Mouse (Mus musculus) MEL (cell line): ENCODE measurements around the gene Eef1b2.

Source experiments
- BHLHE40 ChIP-seq: IDR thresholded peaks from 2 replicates; pipeline ENCODE4 v1.6.1; 2012; ENCODE audit warnings: low read depth, mild to moderate bottlenecking, inconsistent platforms, low read length, improper control_type of control experiment, borderline replicate concordance
- CTCF ChIP-seq, 3 experiments: IDR thresholded peaks in 2 of 3; conservative IDR thresholded peaks in 1 of 3; 2 replicates each; pipeline ENCODE4 v1.5.1; 2011 to 2012; ENCODE audit warnings: low read length in 3 of 3, low read depth in 2 of 3, mild to moderate bottlenecking in 2 of 3, improper control_type of control experiment in 1 of 3, inconsistent platforms in 1 of 3, mixed read lengths in 1 of 3, moderate library complexity in 1 of 3; ENCODE audit not compliant: control insufficient read depth in 1 of 3, insufficient read depth in 1 of 3, poor library complexity in 1 of 3, severe bottlenecking in 1 of 3
- EP300 ChIP-seq, 2 experiments: IDR thresholded peaks; 2 replicates each; pipeline ENCODE4 v1.6.1; 2011; ENCODE audit warnings: improper control_type of control experiment in 2 of 2, low read length in 2 of 2, low read depth in 1 of 2, mild to moderate bottlenecking in 1 of 2
- JUND ChIP-seq: IDR thresholded peaks from 2 replicates; pipeline ENCODE4 v1.6.1; 2011; ENCODE audit warnings: low read depth, mild to moderate bottlenecking, improper control_type of control experiment, low read length
- MAFK ChIP-seq: IDR thresholded peaks from 2 replicates; pipeline ENCODE4 v1.6.1; 2011; ENCODE audit warnings: low read depth, mild to moderate bottlenecking, low read length, improper control_type of control experiment, borderline replicate concordance
- MAX ChIP-seq: IDR thresholded peaks from 2 replicates; pipeline ENCODE4 v1.6.1; 2011; ENCODE audit warnings: low read length, improper control_type of control experiment
- NRF1 ChIP-seq: IDR thresholded peaks from 2 replicates; pipeline ENCODE4 v1.6.1; 2014; ENCODE audit warnings: low read depth, mild to moderate bottlenecking, inconsistent platforms, low read length, improper control_type of control experiment, moderate library complexity; ENCODE audit not compliant: poor library complexity, insufficient read depth, severe bottlenecking
- POLR2A ChIP-seq, 2 experiments: IDR thresholded peaks; 2 replicates each; pipeline ENCODE4 v1.6.1; 2011 to 2012; ENCODE audit warnings: low read length in 2 of 2, mild to moderate bottlenecking in 2 of 2, control low read depth in 1 of 2, improper control_type of control experiment in 1 of 2, low read depth in 1 of 2, moderate library complexity in 1 of 2; ENCODE audit not compliant: control insufficient read depth in 1 of 2, insufficient read depth in 1 of 2, poor library complexity in 1 of 2
- UBTF ChIP-seq: IDR thresholded peaks from 2 replicates; pipeline ENCODE4 v1.6.1; 2012; ENCODE audit warnings: low read depth, mild to moderate bottlenecking, inconsistent platforms, low read length, improper control_type of control experiment, moderate library complexity, borderline replicate concordance; ENCODE audit not compliant: insufficient read depth
- USF2 ChIP-seq, 2 experiments: IDR thresholded peaks; 2 replicates each; pipeline ENCODE4 v1.6.1; 2011 to 2012; ENCODE audit warnings: improper control_type of control experiment in 2 of 2, low read length in 2 of 2, borderline replicate concordance in 1 of 2, inconsistent platforms in 1 of 2, low read depth in 1 of 2, mild to moderate bottlenecking in 1 of 2; ENCODE audit not compliant: insufficient read depth in 1 of 2
- ZC3H11A ChIP-seq: IDR thresholded peaks from 2 replicates; pipeline ENCODE4 v1.6.1; 2012; ENCODE audit warnings: low read depth, mild to moderate bottlenecking, inconsistent platforms, low read length, improper control_type of control experiment
- ZMIZ1 ChIP-seq: IDR thresholded peaks from 2 replicates; pipeline ENCODE4 v1.6.1; 2012; ENCODE audit warnings: low read depth, mild to moderate bottlenecking, inconsistent platforms, low read length, improper control_type of control experiment, moderate library complexity

DNA sequence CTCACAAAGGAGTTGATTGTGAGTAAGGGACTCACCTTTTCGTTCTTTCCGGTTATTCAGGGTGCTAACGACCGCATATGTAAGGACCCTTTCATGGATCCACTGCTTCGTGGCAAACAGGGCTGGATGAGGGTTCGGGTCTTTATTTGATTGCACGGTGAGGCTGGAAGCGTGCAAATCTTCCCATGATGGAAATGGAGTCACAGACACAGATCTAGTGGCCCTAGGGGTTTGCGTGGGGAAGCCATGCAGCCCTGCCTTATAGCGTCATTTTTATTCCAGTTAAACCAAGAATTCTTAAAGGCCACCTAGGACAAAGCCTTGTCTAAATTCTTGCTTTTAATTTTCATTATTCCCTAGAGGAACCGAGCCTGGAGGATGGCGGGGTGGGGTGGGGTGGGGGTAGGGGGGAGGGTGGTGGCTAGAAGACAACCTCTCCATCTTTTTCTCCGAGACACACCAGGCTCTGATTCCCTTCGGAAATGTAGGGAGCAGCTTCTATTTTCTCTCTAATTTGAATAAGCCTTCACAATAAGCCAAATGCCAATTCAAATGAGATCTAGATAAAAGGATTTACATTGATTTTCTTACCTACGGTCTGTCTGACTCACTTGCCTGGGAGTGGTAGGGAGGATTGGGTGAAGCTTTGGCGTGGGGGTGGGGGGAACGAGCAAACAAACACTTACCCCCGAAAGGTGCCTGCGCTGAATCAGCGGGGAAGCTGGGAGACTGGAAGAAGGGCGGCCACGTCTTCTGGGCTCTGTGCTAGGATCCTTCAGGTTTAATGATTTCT, 37.0 kb downstream of the Eef1b2 start:
- TF ChIP-seq UBTF, result no peak
- TF ChIP-seq EP300 (IDR thresholded peaks at IDR 0.05; ENCODE audit: low read depth in 1 of 2, low read length in 2 of 2), result no peak
- TF ChIP-seq ZMIZ1, result no peak
- no peak for TF ChIP-seq CTCF (IDR thresholded peaks at IDR 0.05 in 2 of 3, conservative IDR thresholded peaks at IDR 0.05 in 1 of 3; ENCODE audit: control insufficient read depth in 1 of 3, insufficient read depth in 1 of 3, low read depth in 2 of 3, low read length in 3 of 3, poor library complexity in 1 of 3, severe bottlenecking in 1 of 3)
- TF ChIP-seq POLR2A (IDR thresholded peaks at IDR 0.05; ENCODE audit: control insufficient read depth in 1 of 2, insufficient read depth in 1 of 2, low read depth in 1 of 2, low read length in 2 of 2, poor library complexity in 1 of 2), result no peak
- no peak for TF ChIP-seq JUND
- TF ChIP-seq MAFK, result no peak
- TF ChIP-seq MAX, result no peak
- TF ChIP-seq BHLHE40, result no peak
- no peak for TF ChIP-seq NRF1
- no peak for TF ChIP-seq ZC3H11A
- TF ChIP-seq USF2 (IDR thresholded peaks at IDR 0.05; ENCODE audit: borderline replicate concordance in 1 of 2, insufficient read depth in 1 of 2, low read depth in 1 of 2, low read length in 2 of 2), result no peak
